Mouse (Mus musculus) embryonic facial prominence, embryonic 13.5 days (tissue): ENCODE data around the gene Mc3r. TPM values are rescaled to one million over a fixed set of nuclear protein-coding genes. Genes with fewer than 3 reads are reported as not detected.

ENCODE experiments used
- ATAC-seq: fragments of 200-750 bp; cut with Nextera tagmentation; 2 replicates; pipeline ENCODE4 v1.8.0; 2017; ENCODE audit warnings: low read depth; ENCODE audit not compliant: insufficient number of reproducible peaks, insufficient read depth, low FRiP score, low TSS enrichment
- H3K27ac ChIP-seq: fragments of 300-500 bp; sonication (generic); 2 replicates; pipeline ENCODE4 v1.5.1; 2015; ENCODE audit warnings: moderate library complexity, mild to moderate bottlenecking, inconsistent platforms
- H3K27me3 ChIP-seq: fragments of 300-500 bp; sonication (generic); 2 replicates; pipeline ENCODE4 v1.6.1; 2015; ENCODE audit warnings: mild to moderate bottlenecking, inconsistent platforms
- H3K36me3 ChIP-seq: fragments of 300-500 bp; sonication (generic); 2 replicates; pipeline ENCODE4 v1.6.1; 2015; ENCODE audit warnings: mild to moderate bottlenecking, inconsistent platforms
- H3K4me1 ChIP-seq: fragments of 300-500 bp; sonication (generic); 2 replicates; pipeline ENCODE4 v1.6.1; 2015; ENCODE audit warnings: inconsistent platforms
- H3K4me2 ChIP-seq: fragments of 300-500 bp; sonication (generic); 2 replicates; pipeline ENCODE4 v1.6.1; 2015; ENCODE audit warnings: moderate library complexity, mild to moderate bottlenecking, inconsistent platforms
- H3K4me3 ChIP-seq: fragments of 300-500 bp; sonication (generic); 2 replicates; pipeline ENCODE4 v1.5.1; 2015; ENCODE audit warnings: mild to moderate bottlenecking, inconsistent platforms
- H3K9ac ChIP-seq: fragments of 300-500 bp; sonication (generic); 2 replicates; pipeline ENCODE4 v1.6.1; 2015; ENCODE audit warnings: mild to moderate bottlenecking, inconsistent platforms
- H3K9me3 ChIP-seq: fragments of 300-500 bp; sonication (generic); 2 replicates; pipeline ENCODE4 v1.6.1; 2016; ENCODE audit warnings: inconsistent platforms
- WGBS: fragments of 180-500 bp; shearing (Covaris S2); methylation state at CpG from one replicate; pipeline ENCODE4 v1.1.7; 2015; ENCODE audit warnings: mixed read lengths; 5-methylcytosine and 5-hydroxymethylcytosine counted together
- polyA plus RNA-seq: library from polyadenylated mRNA; unstranded; fragments of >200 nt; fragmentation: Nextera tagmentation; extraction: Ambion mirVana; gene quantifications from 2 replicates; pipeline ENCODE4 v1.2.1, GENCODE M21; 2015

Mc3r gene
- polyA plus RNA-seq, 1 experiment from 2014 or later: not detected

GRCm38 (mm10) chr2:172257471-172258065 lies 9.3 kb downstream of the Mc3r start:
- Histone ChIP-seq H3K4me3 (no peak overlapping the region), H3K36me3 (no peaks in the 10 kb centered on the region), H3K4me2 (no peak overlapping the region), H3K4me1 (peaks cover 6% of the 10 kb centered on the region; the same call in 1 of the 2 replicates), H3K27me3 (no peaks in the 10 kb centered on the region), H3K9ac (no peak overlapping the region), H3K27ac (no peak overlapping the region), H3K9me3 (no peaks in the 10 kb centered on the region)
- WGBS: 27% methylated on average over 11 of the region's 12 CpGs
- no peak for ATAC-seq

GRCm38 (mm10) chr2:172260064-172260463 lies 11.8 kb downstream of the Mc3r start:
- Histone ChIP-seq H3K27ac (no peak overlapping the region), H3K36me3 (no peaks in the 10 kb centered on the region), H3K9me3 (no peaks in the 10 kb centered on the region), H3K4me1 (peaks cover 6% of the 10 kb centered on the region; the same call in 1 of the 2 replicates), H3K9ac (no peak overlapping the region), H3K4me2 (no peak overlapping the region), H3K27me3 (no peaks in the 10 kb centered on the region), H3K4me3 (no peak overlapping the region)
- 75% methylated on average over 5 of the region's 5 CpGs for WGBS
- no peak for ATAC-seq

GRCm38 (mm10) chr2:172261441-172261840 lies 13.1 kb downstream of the Mc3r start:
- Histone ChIP-seq H3K4me2 (no peak overlapping the region), H3K36me3 (no peaks in the 10 kb centered on the region), H3K9ac (no peak overlapping the region), H3K4me3 (no peak overlapping the region), H3K27ac (no peak overlapping the region), H3K4me1 (peaks cover 5% of the 10 kb centered on the region; the same call in 1 of the 2 replicates), H3K9me3 (no peaks in the 10 kb centered on the region), H3K27me3 (no peaks in the 10 kb centered on the region)
- 81% methylated on average over 4 of the region's 4 CpGs for WGBS
- no peak for ATAC-seq

GRCm38 (mm10) chr2:172263216-172263615 lies 14.9 kb downstream of the Mc3r start:
- Histone ChIP-seq H3K4me2 (no peak overlapping the region), H3K27me3 (no peaks in the 10 kb centered on the region), H3K9ac (no peak overlapping the region), H3K9me3 (no peaks in the 10 kb centered on the region), H3K4me3 (no peak overlapping the region), H3K36me3 (no peaks in the 10 kb centered on the region), H3K4me1 (no peaks in the 10 kb centered on the region), H3K27ac (no peak overlapping the region)
- 90% methylated on average over 6 of the region's 6 CpGs for WGBS
- ATAC-seq: no peak

GRCm38 (mm10) chr2:172269907-172270306 lies 21.6 kb downstream of the Mc3r start:
- 80% methylated on average over 11 of the region's 11 CpGs for WGBS
- Histone ChIP-seq H3K9ac (no peak overlapping the region), H3K4me1 (peaks cover 16% of the 10 kb centered on the region), H3K9me3 (no peaks in the 10 kb centered on the region), H3K36me3 (no peaks in the 10 kb centered on the region), H3K4me3 (no peak overlapping the region), H3K4me2 (peak overlapping the region; percentile 7; the same call in 1 of the 2 replicates), H3K27ac (no peak overlapping the region), H3K27me3 (no peaks in the 10 kb centered on the region)
- no peak for ATAC-seq

- Histone ChIP-seq H3K9me3 (no peaks in the 10 kb centered on the region), H3K27me3 (no peaks in the 10 kb centered on the region), H3K9ac (no peak overlapping the region), H3K4me2 (peak overlapping the region; percentile 7; the same call in 1 of the 2 replicates), H3K4me3 (no peak overlapping the region), H3K27ac (peak overlapping the region; percentile 60; the same call in 1 of the 2 replicates), H3K4me1 (peaks cover 16% of the 10 kb centered on the region), H3K36me3 (no peaks in the 10 kb centered on the region)
- no peak for ATAC-seq
- WGBS: 39% methylated on average over 9 of the region's 9 CpGs
Observed at GRCm38 (mm10) chr2:172270485-172270944, 22.2 kb downstream of the Mc3r start.

GRCm38 (mm10) chr2:172270974-172271697 lies 22.8 kb downstream of the Mc3r start:
- 73% methylated on average over 12 of the region's 12 CpGs for whole genome bisulfite sequencing
- Histone ChIP-seq H3K9me3 (no peaks in the 10 kb centered on the region), H3K27ac (peak overlapping the region; percentile 58; the same call in 1 of the 2 replicates), H3K9ac (no peak overlapping the region), H3K4me2 (no peak overlapping the region; the same call in 1 of the 2 replicates), H3K27me3 (no peaks in the 10 kb centered on the region), H3K4me1 (peaks cover 16% of the 10 kb centered on the region), H3K4me3 (no peak overlapping the region), H3K36me3 (no peaks in the 10 kb centered on the region)
- ATAC-seq: no peak

GRCm38 (mm10) chr2:172274662-172275061 lies 26.4 kb downstream of the Mc3r start:
- 78% methylated on average over 8 of the region's 8 CpGs for WGBS
- Histone ChIP-seq H3K9me3 (no peaks in the 10 kb centered on the region), H3K36me3 (no peaks in the 10 kb centered on the region)

GRCm38 (mm10) chr2:172276155-172276554 lies 27.9 kb downstream of the Mc3r start:
- ATAC-seq: no peak
- no peaks in the 10 kb centered on the region for H3K27me3 ChIP-seq

More at GRCm38 (mm10) chr2:172274662-172275061, 26.4 kb downstream of the Mc3r start:
- no peak for ATAC-seq
- H3K9ac ChIP-seq: no peak overlapping the region
- peaks cover 16% of the 10 kb centered on the region for H3K4me1 ChIP-seq
- no peak overlapping the region for H3K4me3 ChIP-seq
- no peaks in the 10 kb centered on the region for H3K27me3 ChIP-seq
- H3K4me2 ChIP-seq: no peak overlapping the region
- no peak overlapping the region for H3K27ac ChIP-seq

GRCm38 (mm10) chr2:172278979-172279378 lies 30.7 kb downstream of the Mc3r start:
- H3K27ac ChIP-seq: no peak overlapping the region
- no peaks in the 10 kb centered on the region for H3K9me3 ChIP-seq
- H3K4me3 ChIP-seq: no peak overlapping the region
- H3K36me3 ChIP-seq: no peaks in the 10 kb centered on the region
- ATAC-seq: no peak
- no peak overlapping the region for H3K4me2 ChIP-seq
- H3K9ac ChIP-seq: no peak overlapping the region
- 0 out of 2 replicates have a peak, but pooled peaks cover 5% of the 10 kb centered on the region for H3K4me1 ChIP-seq
- WGBS: 92% methylated on average over 3 of the region's 3 CpGs
- no peaks in the 10 kb centered on the region for H3K27me3 ChIP-seq

More at GRCm38 (mm10) chr2:172276155-172276554, 27.9 kb downstream of the Mc3r start:
- Histone ChIP-seq H3K4me1 (peaks cover 2% of the 10 kb centered on the region; the same call in 1 of the 2 replicates), H3K4me2 (no peak overlapping the region), H3K9ac (no peak overlapping the region), H3K4me3 (no peak overlapping the region), H3K36me3 (no peaks in the 10 kb centered on the region), H3K9me3 (no peaks in the 10 kb centered on the region), H3K27ac (no peak overlapping the region)
- WGBS: 66% methylated on average over 5 of the region's 5 CpGs

- no peak overlapping the region for H3K4me3 ChIP-seq
- no peaks in the 10 kb centered on the region for H3K36me3 ChIP-seq
- H3K9ac ChIP-seq: no peak overlapping the region
- no peaks in the 10 kb centered on the region for H3K9me3 ChIP-seq
- H3K27me3 ChIP-seq: no peaks in the 10 kb centered on the region
- ATAC-seq: no peak
- no peak overlapping the region for H3K4me2 ChIP-seq
- WGBS: 74% methylated on average over 19 of the region's 19 CpGs
- H3K4me1 ChIP-seq: 0 out of 2 replicates have a peak, but pooled peaks cover 5% of the 10 kb centered on the region
- H3K27ac ChIP-seq: no peak overlapping the region
Observed at GRCm38 (mm10) chr2:172282071-172282710, 33.9 kb downstream of the Mc3r start.
